Mouse (Mus musculus): ENCODE measurements around the gene Sohlh2. TPM values are rescaled to one million over a fixed set of nuclear protein-coding genes. Genes with fewer than 3 reads are reported as not detected.
"Not testable (repeated sequence)": the region's sequence is repeated elsewhere in the genome, so short reads cannot be mapped to it uniquely, and the experiment has no call there.

Gene Sohlh2
- polyA plus RNA-seq, 1 experiment from 2014 or later, result 0.09 TPM

DNA sequence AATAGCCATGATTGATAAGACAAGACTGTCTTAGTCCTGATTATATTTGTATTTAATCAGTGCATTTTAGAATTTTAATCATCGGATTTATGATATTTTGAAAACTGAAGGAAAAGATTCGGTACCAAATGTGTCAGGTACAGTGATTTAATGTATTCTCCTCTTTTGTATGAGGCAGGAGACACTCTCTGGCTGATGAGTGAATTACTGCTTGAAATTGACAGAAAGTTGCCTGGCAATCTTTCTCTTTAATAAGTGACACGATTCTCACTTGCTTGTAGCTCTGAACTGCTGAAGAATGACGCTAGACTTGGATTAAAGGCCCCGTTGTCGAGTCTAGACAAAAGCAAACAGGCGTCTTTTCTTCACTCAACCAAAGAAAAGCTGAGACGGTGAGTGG lies 13.0 kb downstream of the Sohlh2 start:
- no peaks in the 10 kb centered on the region for H3K27me3 ChIP-seq (ENCODE audit: control insufficient read depth, insufficient read depth, low read length)
- DNase-seq (ENCODE audit: low spot score), result no peak
- WGBS, result 87% methylated on average over 8 of the region's 8 CpGs
- H3K27ac ChIP-seq (ENCODE audit: low read depth, low read length), result no peak overlapping the region
- no peak for ATAC-seq (ENCODE audit: insufficient read depth, low FRiP score, low TSS enrichment)
- no peak overlapping the region for H3K9ac ChIP-seq (ENCODE audit: low read length)
- no peaks in the 10 kb centered on the region for H3K4me1 ChIP-seq (ENCODE audit: control insufficient read depth, insufficient read depth, low read length)
- H3K4me3 ChIP-seq (ENCODE audit: low read depth, low read length), result no peak overlapping the region
- H3K4me2 ChIP-seq (ENCODE audit: low read depth), result no peak overlapping the region
- no peaks in the 10 kb centered on the region for H3K36me3 ChIP-seq (ENCODE audit: control insufficient read depth, insufficient read depth, low read length)
- no peaks in the 10 kb centered on the region for H3K9me3 ChIP-seq (ENCODE audit: control insufficient read depth, low read length)

DNA sequence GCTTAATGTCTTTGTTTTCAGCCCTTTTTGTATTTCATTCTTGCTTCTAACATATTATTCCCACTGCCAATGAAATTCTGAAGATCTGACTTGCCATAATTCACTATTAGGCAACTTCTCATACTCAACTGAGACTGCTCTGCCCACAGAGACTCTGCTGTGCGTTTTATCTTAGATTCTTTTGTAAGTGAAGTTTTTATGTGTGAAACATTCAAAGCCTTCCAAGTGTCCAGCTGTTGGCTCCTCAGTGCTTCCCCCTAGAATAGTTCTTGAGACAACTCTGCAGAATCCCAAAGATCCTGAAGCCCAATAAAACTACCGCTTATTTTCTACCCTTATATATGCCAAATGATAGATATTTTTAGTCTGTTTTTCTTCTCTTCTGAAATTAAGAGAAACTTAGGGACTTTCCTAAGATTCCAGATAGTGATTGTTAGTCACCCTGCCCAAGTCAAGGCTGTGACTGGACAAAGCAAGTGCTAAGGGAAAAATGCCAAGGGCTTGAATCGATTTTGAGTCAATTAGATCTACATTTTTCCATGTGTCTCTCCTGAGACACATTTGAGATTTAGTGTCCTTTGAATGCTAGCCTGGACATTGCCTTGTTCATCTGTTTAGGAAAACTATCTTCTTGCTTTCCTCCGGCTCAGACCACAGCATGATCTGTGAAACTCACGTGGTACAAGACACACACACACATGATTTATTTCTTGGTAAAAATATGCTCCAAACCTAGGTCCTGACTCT lies 13.9 kb downstream of the Sohlh2 start:
- no peak for DNase-seq (ENCODE audit: low spot score)
- Histone ChIP-seq H3K36me3 (ENCODE audit: control insufficient read depth, insufficient read depth, low read length) (no peaks in the 10 kb centered on the region), H3K27ac (ENCODE audit: low read depth, low read length) (no peak overlapping the region), H3K27me3 (ENCODE audit: control insufficient read depth, insufficient read depth, low read length) (no peaks in the 10 kb centered on the region), H3K9ac (ENCODE audit: low read length) (no peak overlapping the region), H3K4me1 (ENCODE audit: control insufficient read depth, insufficient read depth, low read length) (no peaks in the 10 kb centered on the region), H3K4me3 (ENCODE audit: low read depth, low read length) (no peak overlapping the region), H3K9me3 (ENCODE audit: control insufficient read depth, low read length) (no peaks in the 10 kb centered on the region), H3K4me2 (ENCODE audit: low read depth) (no peak overlapping the region)
- 83% methylated on average over 5 of the region's 5 CpGs for WGBS
- no peak for ATAC-seq (ENCODE audit: insufficient read depth, low FRiP score, low TSS enrichment)

DNA sequence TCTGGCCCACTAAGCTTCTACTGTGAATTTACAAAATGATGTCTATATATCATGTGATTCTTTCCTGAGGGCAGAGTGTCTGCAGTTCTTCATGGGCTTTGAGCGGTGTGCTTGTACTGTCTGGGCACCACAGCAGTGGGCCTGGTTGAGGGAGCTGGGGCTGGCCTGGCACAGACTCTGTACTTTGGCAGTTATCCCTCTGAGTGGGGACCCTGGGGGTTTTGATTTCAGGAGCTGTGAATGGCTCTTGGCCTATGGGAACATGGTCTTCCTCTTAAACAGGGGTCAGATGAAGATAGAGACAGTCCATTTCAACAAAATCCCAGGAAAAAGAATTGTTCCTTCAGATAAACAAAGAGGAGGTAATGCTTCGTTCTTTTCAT lies 14.5 kb downstream of the Sohlh2 start:
- 92% methylated on average over 2 of the region's 2 CpGs for WGBS
- H3K4me3 ChIP-seq (ENCODE audit: low read depth, low read length), result no peak overlapping the region
- DNase-seq (ENCODE audit: low spot score), result no peak

DNA sequence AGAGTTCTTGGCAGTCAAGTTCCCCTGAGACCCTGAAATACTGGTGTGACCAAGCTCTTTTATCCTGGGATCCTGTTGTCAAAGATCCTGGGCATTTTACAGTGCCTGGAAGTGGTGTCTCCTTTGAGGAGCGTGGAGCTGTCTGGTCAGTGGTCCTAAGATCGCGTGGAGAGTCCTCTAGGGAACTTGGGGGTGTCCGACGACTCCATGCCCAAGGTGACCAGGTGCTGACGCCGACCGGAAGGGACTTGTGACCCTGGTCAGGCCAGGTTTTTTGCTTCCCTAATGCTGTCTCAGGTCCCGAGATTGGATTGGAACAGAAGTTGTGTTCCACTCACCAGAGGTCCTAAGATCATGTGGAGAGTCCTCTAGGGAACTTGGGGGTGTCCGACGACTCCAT lies 21.8 kb downstream of the Sohlh2 start:
- not testable (repeated sequence) for ATAC-seq (ENCODE audit: insufficient read depth, low FRiP score, low TSS enrichment); H3K9ac ChIP-seq (ENCODE audit: low read length); H3K27ac ChIP-seq (ENCODE audit: low read depth, low read length); H3K9me3 ChIP-seq (ENCODE audit: control insufficient read depth, low read length); H3K4me2 ChIP-seq (ENCODE audit: low read depth); DNase-seq (ENCODE audit: low spot score); H3K36me3 ChIP-seq (ENCODE audit: control insufficient read depth, insufficient read depth, low read length); H3K4me3 ChIP-seq (ENCODE audit: low read depth, low read length); H3K27me3 ChIP-seq (ENCODE audit: control insufficient read depth, insufficient read depth, low read length); H3K4me1 ChIP-seq (ENCODE audit: control insufficient read depth, insufficient read depth, low read length)
- 93% methylated on average over 11 of the region's 11 CpGs for WGBS

More for the DNA sequence above, 14.5 kb downstream of the Sohlh2 start:
- H3K36me3 ChIP-seq (ENCODE audit: control insufficient read depth, insufficient read depth, low read length), result no peaks in the 10 kb centered on the region
- no peak overlapping the region for H3K4me2 ChIP-seq (ENCODE audit: low read depth)
- H3K9ac ChIP-seq (ENCODE audit: low read length), result no peak overlapping the region
- H3K4me1 ChIP-seq (ENCODE audit: control insufficient read depth, insufficient read depth, low read length), result no peaks in the 10 kb centered on the region
- no peaks in the 10 kb centered on the region for H3K9me3 ChIP-seq (ENCODE audit: control insufficient read depth, low read length)
- no peaks in the 10 kb centered on the region for H3K27me3 ChIP-seq (ENCODE audit: control insufficient read depth, insufficient read depth, low read length)
- ATAC-seq (ENCODE audit: insufficient read depth, low FRiP score, low TSS enrichment), result no peak
- H3K27ac ChIP-seq (ENCODE audit: low read depth, low read length), result no peak overlapping the region

DNA sequence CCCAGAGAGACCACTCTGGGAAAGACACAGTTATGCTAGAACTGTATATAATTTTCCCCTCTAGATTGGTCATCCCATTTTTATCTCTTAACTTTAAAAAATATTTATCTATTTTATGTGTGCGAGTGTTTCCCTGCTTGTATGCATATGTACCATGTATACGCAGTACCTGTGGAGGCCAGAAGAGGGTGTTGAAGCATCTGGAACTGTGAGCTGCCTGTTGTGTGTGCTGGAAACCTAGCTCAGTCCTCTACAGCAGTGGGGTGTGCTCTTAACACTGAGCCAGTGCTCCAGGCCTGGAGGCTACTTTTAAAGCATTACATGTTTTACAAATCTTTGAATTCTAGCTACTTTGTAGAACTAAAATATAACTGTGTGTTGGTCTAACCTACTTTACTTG lies 24.6 kb downstream of the Sohlh2 start:
- 100% methylated on average over 2 of the region's 2 CpGs for WGBS
- Histone ChIP-seq H3K9ac (ENCODE audit: low read length) (no peak overlapping the region), H3K9me3 (ENCODE audit: control insufficient read depth, low read length) (no peaks in the 10 kb centered on the region)

DNA sequence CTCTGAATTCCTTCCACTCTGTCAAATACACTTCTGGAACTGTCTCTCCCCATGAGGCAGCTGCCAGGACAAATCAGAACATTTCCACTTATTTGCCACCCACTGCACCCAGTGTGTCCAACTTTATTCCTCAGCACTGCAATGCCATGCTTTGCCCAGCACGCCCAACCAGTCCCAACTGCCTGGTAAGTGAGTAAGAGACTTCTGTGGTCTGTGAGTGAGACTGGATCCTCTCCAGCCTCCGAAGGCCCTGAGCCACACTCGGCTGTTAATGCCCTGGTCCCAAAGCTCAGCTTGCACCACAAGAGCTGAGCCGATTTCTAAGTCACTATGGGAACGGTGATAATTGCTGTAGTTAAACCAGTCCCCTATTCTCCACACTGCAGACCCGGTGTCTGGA lies 25.8 kb downstream of the Sohlh2 start:
- Histone ChIP-seq H3K4me1 (ENCODE audit: control insufficient read depth, insufficient read depth, low read length) (no peaks in the 10 kb centered on the region), H3K9me3 (ENCODE audit: control insufficient read depth, low read length) (no peaks in the 10 kb centered on the region), H3K36me3 (ENCODE audit: control insufficient read depth, insufficient read depth, low read length) (no peaks in the 10 kb centered on the region), H3K9ac (ENCODE audit: low read length) (no peak overlapping the region), H3K4me2 (ENCODE audit: low read depth) (no peak overlapping the region), H3K27me3 (ENCODE audit: control insufficient read depth, insufficient read depth, low read length) (no peaks in the 10 kb centered on the region), H3K27ac (ENCODE audit: low read depth, low read length) (no peak overlapping the region), H3K4me3 (ENCODE audit: low read depth, low read length) (no peak overlapping the region)
- WGBS, result 62% methylated on average over 6 of the region's 6 CpGs
- DNase-seq (ENCODE audit: low spot score) (no peak), ATAC-seq (ENCODE audit: insufficient read depth, low FRiP score, low TSS enrichment) (no peak)

More for the DNA sequence above, 24.6 kb downstream of the Sohlh2 start:
- Histone ChIP-seq H3K36me3 (ENCODE audit: control insufficient read depth, insufficient read depth, low read length) (no peaks in the 10 kb centered on the region), H3K27me3 (ENCODE audit: control insufficient read depth, insufficient read depth, low read length) (no peaks in the 10 kb centered on the region), H3K4me2 (ENCODE audit: low read depth) (no peak overlapping the region), H3K4me1 (ENCODE audit: control insufficient read depth, insufficient read depth, low read length) (no peaks in the 10 kb centered on the region), H3K27ac (ENCODE audit: low read depth, low read length) (no peak overlapping the region), H3K4me3 (ENCODE audit: low read depth, low read length) (no peak overlapping the region)
- DNase-seq (ENCODE audit: low spot score), result no peak
- no peak for ATAC-seq (ENCODE audit: insufficient read depth, low FRiP score, low TSS enrichment)

DNA sequence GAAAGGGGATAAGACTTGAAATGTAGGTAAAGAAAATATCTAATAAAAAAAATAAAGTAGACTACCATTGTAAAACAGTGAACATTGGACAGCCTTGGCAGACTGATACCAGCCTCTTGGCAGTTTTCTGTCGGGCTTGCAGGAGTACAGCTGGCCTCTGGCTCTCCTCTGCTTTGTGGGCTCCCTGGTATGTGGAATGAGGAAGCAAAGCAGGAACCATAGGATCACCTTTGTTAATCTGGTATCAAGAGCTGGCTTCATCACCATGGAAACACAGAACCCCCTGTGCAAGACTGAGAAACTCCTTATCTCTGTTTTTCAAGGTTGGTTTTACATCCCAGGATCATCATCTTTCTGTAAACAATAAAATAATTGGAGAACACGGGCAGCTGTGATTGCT lies 30.4 kb downstream of the Sohlh2 start:
- H3K27ac ChIP-seq (ENCODE audit: low read depth, low read length), result no peak overlapping the region
- H3K9me3 ChIP-seq (ENCODE audit: control insufficient read depth, low read length), result no peaks in the 10 kb centered on the region
- DNase-seq (ENCODE audit: low spot score) (no peak), ATAC-seq (ENCODE audit: insufficient read depth, low FRiP score, low TSS enrichment) (no peak)
- no peak overlapping the region for H3K9ac ChIP-seq (ENCODE audit: low read length)
- no peak overlapping the region for H3K4me2 ChIP-seq (ENCODE audit: low read depth)
- H3K27me3 ChIP-seq (ENCODE audit: control insufficient read depth, insufficient read depth, low read length), result no peaks in the 10 kb centered on the region
- no peaks in the 10 kb centered on the region for H3K36me3 ChIP-seq (ENCODE audit: control insufficient read depth, insufficient read depth, low read length)
- WGBS, result 56% methylated on average over 2 of the region's 2 CpGs
- no peaks in the 10 kb centered on the region for H3K4me1 ChIP-seq (ENCODE audit: control insufficient read depth, insufficient read depth, low read length)
- no peak overlapping the region for H3K4me3 ChIP-seq (ENCODE audit: low read depth, low read length)

DNA sequence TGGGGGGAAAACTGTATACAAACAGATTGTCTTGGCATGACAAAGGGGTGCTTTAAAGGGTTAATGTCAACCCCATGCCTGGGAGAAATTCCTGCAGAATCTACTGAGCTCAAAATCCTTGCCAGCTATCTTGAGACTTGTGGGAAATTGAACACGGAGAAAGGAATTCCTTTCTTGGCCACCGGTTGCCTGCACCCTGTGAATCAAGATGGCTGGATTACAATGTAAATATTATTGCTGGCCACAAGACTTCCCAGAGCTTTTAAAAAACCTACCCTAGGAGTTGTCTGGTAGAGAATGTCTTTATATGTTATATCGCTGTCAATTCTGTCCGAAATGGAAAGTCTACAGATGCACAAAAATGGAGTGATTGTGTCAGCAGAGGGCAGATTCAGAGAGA lies 32.0 kb downstream of the Sohlh2 start:
- no peak overlapping the region for H3K27ac ChIP-seq (ENCODE audit: low read depth, low read length)
- no peak for DNase-seq (ENCODE audit: low spot score)
- no peak overlapping the region for H3K4me2 ChIP-seq (ENCODE audit: low read depth)
- H3K9ac ChIP-seq (ENCODE audit: low read length), result no peak overlapping the region
- H3K4me1 ChIP-seq (ENCODE audit: control insufficient read depth, insufficient read depth, low read length), result no peaks in the 10 kb centered on the region
- WGBS, result 63% methylated on average over 4 of the region's 4 CpGs
- no peak for ATAC-seq (ENCODE audit: insufficient read depth, low FRiP score, low TSS enrichment)
- H3K36me3 ChIP-seq (ENCODE audit: control insufficient read depth, insufficient read depth, low read length), result no peaks in the 10 kb centered on the region
- no peaks in the 10 kb centered on the region for H3K9me3 ChIP-seq (ENCODE audit: control insufficient read depth, low read length)
- no peak overlapping the region for H3K4me3 ChIP-seq (ENCODE audit: low read depth, low read length)
- no peaks in the 10 kb centered on the region for H3K27me3 ChIP-seq (ENCODE audit: control insufficient read depth, insufficient read depth, low read length)

DNA sequence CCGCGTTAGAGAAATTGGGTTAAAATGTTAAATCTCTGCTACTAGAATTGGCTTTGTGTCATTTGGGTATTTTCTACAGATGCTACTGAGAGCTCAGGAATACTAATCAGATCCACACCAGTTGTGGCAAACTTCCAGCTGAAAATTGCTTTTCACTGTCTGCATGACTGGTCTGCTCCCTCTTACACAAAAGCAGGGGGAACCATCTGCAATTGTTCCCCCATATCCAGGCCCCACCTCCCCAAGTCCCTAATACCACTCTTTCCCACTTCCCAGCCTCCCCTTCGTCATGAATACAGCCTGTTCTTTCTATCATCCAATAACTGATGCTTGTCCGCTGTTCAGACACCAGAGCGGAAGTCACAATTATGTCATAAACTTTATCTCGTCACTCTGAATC lies 32.6 kb downstream of the Sohlh2 start:
- Histone ChIP-seq H3K4me2 (ENCODE audit: low read depth) (no peak overlapping the region), H3K9me3 (ENCODE audit: control insufficient read depth, low read length) (no peaks in the 10 kb centered on the region), H3K9ac (ENCODE audit: low read length) (no peak overlapping the region), H3K4me1 (ENCODE audit: control insufficient read depth, insufficient read depth, low read length) (no peaks in the 10 kb centered on the region), H3K36me3 (ENCODE audit: control insufficient read depth, insufficient read depth, low read length) (no peaks in the 10 kb centered on the region), H3K4me3 (ENCODE audit: low read depth, low read length) (no peak overlapping the region), H3K27ac (ENCODE audit: low read depth, low read length) (no peak overlapping the region), H3K27me3 (ENCODE audit: control insufficient read depth, insufficient read depth, low read length) (no peaks in the 10 kb centered on the region)
- DNase-seq (ENCODE audit: low spot score) (no peak), ATAC-seq (ENCODE audit: insufficient read depth, low FRiP score, low TSS enrichment) (no peak)
- WGBS, result 83% methylated on average over 6 of the region's 6 CpGs
